Mouse (Mus musculus) small intestine, adult 2 months (tissue): ENCODE measurements at regions not wholly inside any gene's neighbourhood (a gene's known extent, or its start where the extent isn't known, plus 50 kb on each side); places are given as distances from the start of the nearest gene placed in this dataset.

Experiments used
- H3K27ac ChIP-seq: fragments of 200-500 bp; 2 replicates; pipeline ENCODE4 v1.5.1; 2012; ENCODE audit warnings: low read depth, low read length, control low read depth, inconsistent platforms; ENCODE audit not compliant: insufficient read depth
- H3K27me3 ChIP-seq: fragments of 200-500 bp; 2 replicates; pipeline ENCODE4 v1.6.1; 2012; ENCODE audit warnings: mild to moderate bottlenecking, moderate library complexity, low read length, inconsistent platforms; ENCODE audit not compliant: control insufficient read depth, insufficient read depth
- H3K36me3 ChIP-seq: fragments of 200-500 bp; 2 replicates; pipeline ENCODE4 v1.6.1; 2012; ENCODE audit warnings: mild to moderate bottlenecking, low read length, control low read depth, inconsistent platforms; ENCODE audit not compliant: control insufficient read depth, insufficient read depth
- H3K4me1 ChIP-seq: fragments of 200-500 bp; 2 replicates; pipeline ENCODE4 v1.6.1; 2012; ENCODE audit warnings: low read length, inconsistent platforms, mixed read lengths; ENCODE audit not compliant: control insufficient read depth, insufficient read depth, insufficient read length
- H3K4me3 ChIP-seq: fragments of 200-500 bp; 2 replicates; pipeline ENCODE4 v1.5.1; 2012; ENCODE audit warnings: low read depth, mild to moderate bottlenecking, control low read depth, inconsistent platforms, low read length, moderate library complexity
- CTCF ChIP-seq: fragments of 200-500 bp; IDR thresholded peaks from 2 replicates; pipeline ENCODE4 v1.5.1; 2012; ENCODE audit warnings: low read depth, mild to moderate bottlenecking, control low read depth, inconsistent platforms, low read length, moderate library complexity, mixed read lengths; ENCODE audit not compliant: insufficient replicate concordance, insufficient read length; ENCODE audit errors: extremely low read depth
- POLR2A ChIP-seq: fragments of 200-500 bp; IDR thresholded peaks from 2 replicates; pipeline ENCODE4 v1.6.1; 2012; ENCODE audit warnings: low read depth, mild to moderate bottlenecking, control low read depth, inconsistent platforms, low read length, moderate library complexity
- WGBS: fragments of 180-500 bp; shearing (Covaris S2); methylation state at CpG from one replicate; pipeline ENCODE4 v1.1.7; 2018; 5-methylcytosine and 5-hydroxymethylcytosine counted together

- TF ChIP-seq POLR2A (no peak), CTCF (no peak)
- H3K27ac ChIP-seq = no peak overlapping the region
- 15% methylated on average over 6 of the region's 6 CpGs for WGBS
- no peaks in the 10 kb centered on the region for H3K27me3 ChIP-seq
- H3K4me3 ChIP-seq = no peak overlapping the region
- H3K36me3 ChIP-seq = no peaks in the 10 kb centered on the region
- no peaks in the 10 kb centered on the region for H3K4me1 ChIP-seq
These were observed 63.9 kb upstream of the Foxk1 start for GRCm38 (mm10) chr5:142337436-142337835.

GRCm38 (mm10) chr5:142338051-142338450, 63.2 kb upstream of the Foxk1 start:
- H3K4me3 ChIP-seq = no peak overlapping the region
- no peaks in the 10 kb centered on the region for H3K27me3 ChIP-seq
- TF ChIP-seq CTCF = no peak
- no peak for TF ChIP-seq POLR2A
- no peaks in the 10 kb centered on the region for H3K4me1 ChIP-seq
- H3K36me3 ChIP-seq = no peaks in the 10 kb centered on the region
- 56% methylated on average over 11 of the region's 11 CpGs for WGBS
- H3K27ac ChIP-seq = no peak overlapping the region

GRCm38 (mm10) chr5:142340205-142341025, 60.9 kb upstream of the Foxk1 start:
- H3K27me3 ChIP-seq = no peaks in the 10 kb centered on the region
- no peaks in the 10 kb centered on the region for H3K4me1 ChIP-seq
- TF ChIP-seq POLR2A = no peak
- no peak for TF ChIP-seq CTCF
- H3K36me3 ChIP-seq = no peaks in the 10 kb centered on the region
- no peak overlapping the region for H3K4me3 ChIP-seq
- WGBS = 29% methylated on average over 14 of the region's 14 CpGs
- H3K27ac ChIP-seq = no peak overlapping the region

GRCm38 (mm10) chr5:142341026-142341432, 60.3 kb upstream of the Foxk1 start:
- TF ChIP-seq CTCF (no peak), POLR2A (no peak)
- WGBS = 61% methylated on average over 3 of the region's 3 CpGs
- no peak overlapping the region for H3K27ac ChIP-seq
- H3K4me3 ChIP-seq = no peak overlapping the region
- H3K27me3 ChIP-seq = no peaks in the 10 kb centered on the region
- H3K4me1 ChIP-seq = no peaks in the 10 kb centered on the region
- H3K36me3 ChIP-seq = no peaks in the 10 kb centered on the region

GRCm38 (mm10) chr5:142346454-142346853, 54.8 kb upstream of the Foxk1 start:
- Histone ChIP-seq H3K27ac (no peak overlapping the region), H3K27me3 (no peaks in the 10 kb centered on the region), H3K36me3 (no peaks in the 10 kb centered on the region), H3K4me3 (no peak overlapping the region), H3K4me1 (no peaks in the 10 kb centered on the region)
- 86% methylated on average over 1 of the region's 1 CpGs for WGBS
- no peak for TF ChIP-seq CTCF
- TF ChIP-seq POLR2A = no peak

GRCm38 (mm10) chr5:142350574-142350973, 50.7 kb upstream of the Foxk1 start:
- 44% methylated on average over 5 of the region's 5 CpGs for WGBS
- Histone ChIP-seq H3K27ac (no peak overlapping the region), H3K36me3 (no peaks in the 10 kb centered on the region), H3K4me1 (no peaks in the 10 kb centered on the region), H3K27me3 (no peaks in the 10 kb centered on the region), H3K4me3 (no peak overlapping the region)
- TF ChIP-seq POLR2A = no peak
- TF ChIP-seq CTCF = no peak; the same call in 1 of the 2 replicates
